Mouse (Mus musculus) ovary, postnatal 10 days (tissue): Measurements from ENCODE around the gene Lrr1.
"Not testable (repeated sequence)": the region's sequence is repeated elsewhere in the genome, so short reads cannot be mapped to it uniquely, and the experiment has no call there.

Source experiments
- DNase-seq: peaks from one replicate; pipeline ENCODE4 v3.0.0; 2022; ENCODE audit warnings: low spot score

Gene Lrr1

GRCm38 (mm10) chr12:69164904-69165303 lies 3.7 kb upstream of the Lrr1 start:
- DNase-seq = no peak

GRCm38 (mm10) chr12:69166861-69167581 lies 1.6 kb upstream of the Lrr1 start:
- DNase-seq = not testable (repeated sequence)

- DNase-seq = no peak
Measured at GRCm38 (mm10) chr12:69167656-69168460, 756 bp upstream of the Lrr1 start.

GRCm38 (mm10) chr12:69171307-69171706 lies 2.7 kb downstream of the Lrr1 start:
- no peak for DNase-seq

- DNase-seq = no peak
Measured at GRCm38 (mm10) chr12:69175975-69176374, 7.4 kb downstream of the Lrr1 start.

GRCm38 (mm10) chr12:69177526-69177925 lies 8.9 kb downstream of the Lrr1 start:
- no peak for DNase-seq

GRCm38 (mm10) chr12:69179371-69179770 lies 10.8 kb downstream of the Lrr1 start:
- DNase-seq = no peak

GRCm38 (mm10) chr12:69181800-69182199 lies 13.2 kb downstream of the Lrr1 start:
- DNase-seq = no peak

GRCm38 (mm10) chr12:69183583-69184308 lies 15.1 kb downstream of the Lrr1 start, which contains the start of the genes Rpl36al and Mgat2:
Gene Rpl36al (minus strand): TSS chr12:69184083.
Gene Mgat2 (plus strand): TSS chr12:69184157.
- DNase-seq = peak; percentile 98

GRCm38 (mm10) chr12:69184342-69185295 lies 16.0 kb downstream of the Lrr1 start:
- DNase-seq = no peak

- DNase-seq = no peak
Measured at GRCm38 (mm10) chr12:69185371-69185770, 16.8 kb downstream of the Lrr1 start.

- no peak for DNase-seq
Measured at GRCm38 (mm10) chr12:69186811-69187471, 18.3 kb downstream of the Lrr1 start.

- DNase-seq = no peak
Measured at GRCm38 (mm10) chr12:69190074-69190473, 21.5 kb downstream of the Lrr1 start.

GRCm38 (mm10) chr12:69190522-69190921 lies 21.9 kb downstream of the Lrr1 start:
- DNase-seq = no peak

- DNase-seq = no peak
Measured at GRCm38 (mm10) chr12:69191396-69191795, 22.8 kb downstream of the Lrr1 start.

- DNase-seq = no peak
Measured at GRCm38 (mm10) chr12:69192637-69193036, 24.0 kb downstream of the Lrr1 start.

GRCm38 (mm10) chr12:69196444-69197377 lies 28.1 kb downstream of the Lrr1 start, which contains the start of gene Gm49383:
Gene Gm49383 (minus strand): TSS chr12:69197104.
- peak; percentile 37 for DNase-seq

GRCm38 (mm10) chr12:69197378-69198163 lies 29.0 kb downstream of the Lrr1 start:
- peak; percentile 34 for DNase-seq

GRCm38 (mm10) chr12:69198164-69198535 lies 29.5 kb downstream of the Lrr1 start, which contains the start of gene Dnaaf2:
Gene Dnaaf2 (minus strand): TSS chr12:69198429.
- no peak for DNase-seq
